Mouse (Mus musculus): ENCODE measurements around the gene Anks1.

Gene Anks1

GRCm38 (mm10) chr17:28088718-28089117, 179.6 kb downstream of the Anks1 start:
- TF ChIP-seq GATA4 (IDR thresholded peaks at IDR 0.05; ENCODE audit: insufficient replicate concordance, low read length) = no peak

GRCm38 (mm10) chr17:28092297-28092696, 183.2 kb downstream of the Anks1 start:
- TF ChIP-seq GATA4 (IDR thresholded peaks at IDR 0.05; ENCODE audit: insufficient replicate concordance, low read length) = no peak

DNA sequence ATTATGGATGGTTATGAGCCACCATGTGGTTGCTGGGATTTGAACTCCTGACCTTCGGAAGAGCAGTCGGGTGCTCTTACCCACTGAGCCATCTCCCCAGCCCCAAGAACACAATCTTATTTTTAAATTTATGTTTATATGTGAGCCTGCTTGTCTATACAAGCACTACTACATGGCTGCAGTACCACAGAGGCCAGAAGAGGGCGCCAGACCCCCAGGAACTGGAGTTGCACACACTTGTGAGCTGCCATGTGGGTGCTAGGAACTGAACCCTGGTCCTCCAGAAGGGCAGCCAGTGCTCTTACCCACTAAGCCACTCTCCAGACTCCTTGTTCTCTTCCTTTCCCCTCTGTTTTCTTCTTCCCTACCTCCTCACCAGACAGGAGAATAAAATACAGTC, 184.7 kb downstream of the Anks1 start:
- TF ChIP-seq GATA4 (IDR thresholded peaks at IDR 0.05; ENCODE audit: insufficient replicate concordance, low read length) = no peak

GRCm38 (mm10) chr17:28096418-28096817, 187.3 kb downstream of the Anks1 start:
- TF ChIP-seq GATA4 (IDR thresholded peaks at IDR 0.05; ENCODE audit: insufficient replicate concordance, low read length) = no peak

DNA sequence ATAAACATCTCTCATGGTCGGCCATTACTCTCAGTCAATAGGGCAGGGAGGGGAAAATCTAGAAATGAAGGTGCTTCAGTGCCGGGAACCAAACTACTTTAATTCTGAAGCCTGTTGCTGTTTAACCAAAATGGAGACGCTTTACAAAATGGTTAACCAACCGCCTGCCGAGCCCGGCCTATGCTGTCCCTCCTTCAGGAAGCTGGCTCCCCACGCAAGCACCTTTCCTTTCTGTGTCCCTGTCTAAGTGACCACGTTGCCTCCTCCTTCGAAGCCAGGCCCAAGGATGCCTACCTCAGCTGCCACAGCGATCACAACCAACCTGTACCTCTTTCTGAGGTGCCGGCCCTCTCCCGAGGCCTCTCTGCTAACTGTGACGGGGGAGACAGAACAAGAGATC, 188.2 kb downstream of the Anks1 start:
- TF ChIP-seq GATA4 (IDR thresholded peaks at IDR 0.05; ENCODE audit: insufficient replicate concordance, low read length) = no peak

DNA sequence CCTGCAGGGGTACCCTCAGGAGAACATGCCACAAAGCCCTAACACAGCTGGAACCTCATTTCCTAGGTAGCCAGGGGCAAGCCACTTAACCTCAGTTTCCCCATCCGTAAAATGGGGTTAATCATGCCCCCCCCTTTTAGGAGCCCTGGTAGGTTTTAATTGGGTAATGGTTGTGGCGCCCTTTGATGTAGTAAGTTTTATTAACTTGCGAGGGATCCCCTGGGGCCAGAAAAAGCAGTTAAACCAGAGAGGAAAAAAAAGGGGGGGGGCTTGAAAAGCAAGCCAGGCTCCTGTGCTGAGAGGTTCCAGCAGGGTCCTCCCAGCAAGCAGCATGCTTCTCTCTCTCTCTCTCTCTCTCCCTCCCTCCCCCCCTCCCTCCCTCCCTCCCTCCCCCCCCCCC, 190.0 kb downstream of the Anks1 start:
- TF ChIP-seq GATA4 (IDR thresholded peaks at IDR 0.05; ENCODE audit: insufficient replicate concordance, low read length) = no peak

DNA sequence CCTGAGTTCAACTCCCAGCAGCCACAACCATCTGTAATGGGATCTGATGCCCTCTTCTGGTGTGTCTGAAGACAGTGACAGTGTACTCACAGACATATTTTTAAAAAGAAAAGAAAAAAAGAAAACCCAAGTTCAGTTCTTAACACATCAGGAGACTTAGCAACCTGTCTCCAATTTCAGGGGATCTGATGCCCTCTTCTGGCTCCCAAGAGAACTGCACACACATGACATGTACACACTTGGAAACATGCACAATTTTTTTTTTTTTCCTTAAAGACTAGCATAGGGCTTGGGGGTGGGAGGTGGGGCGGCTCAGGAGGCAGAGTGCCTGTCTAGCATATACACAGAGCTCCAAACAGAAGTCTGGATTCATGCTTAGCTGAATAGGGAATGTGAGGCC, 191.6 kb downstream of the Anks1 start:
- no peak for TF ChIP-seq GATA4 (IDR thresholded peaks at IDR 0.05; ENCODE audit: insufficient replicate concordance, low read length)

GRCm38 (mm10) chr17:28101284-28101887, 192.3 kb downstream of the Anks1 start:
- TF ChIP-seq GATA4 (IDR thresholded peaks at IDR 0.05; ENCODE audit: insufficient replicate concordance, low read length) = no peak

GRCm38 (mm10) chr17:28101902-28102319, 192.8 kb downstream of the Anks1 start:
- no peak for TF ChIP-seq GATA4 (IDR thresholded peaks at IDR 0.05; ENCODE audit: insufficient replicate concordance, low read length)

GRCm38 (mm10) chr17:28104416-28104815, 195.3 kb downstream of the Anks1 start:
- no peak for TF ChIP-seq GATA4 (IDR thresholded peaks at IDR 0.05; ENCODE audit: insufficient replicate concordance, low read length)

- no peak for TF ChIP-seq GATA4 (IDR thresholded peaks at IDR 0.05; ENCODE audit: insufficient replicate concordance, low read length)
Observed at GRCm38 (mm10) chr17:28106352-28106751, 197.2 kb downstream of the Anks1 start.

DNA sequence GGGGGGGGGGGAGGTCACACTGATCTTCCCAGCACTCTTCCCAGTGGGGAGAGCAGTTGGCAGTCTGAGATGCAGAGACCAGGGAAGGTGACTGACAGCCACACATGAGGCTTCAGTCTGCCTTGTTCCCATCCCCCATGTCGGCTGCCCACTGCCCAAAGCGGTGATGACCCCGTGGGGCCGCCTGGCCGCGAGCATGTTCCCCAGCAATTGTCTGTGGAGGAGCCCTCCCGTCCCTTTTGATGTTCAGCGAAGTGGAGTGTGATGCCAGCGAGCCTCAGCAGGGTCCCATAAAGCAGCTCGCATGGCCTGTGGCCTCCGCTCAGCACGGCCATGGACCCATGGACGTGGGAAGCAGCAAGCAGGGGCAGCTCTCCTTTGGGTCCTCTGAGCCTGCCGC, 198.2 kb downstream of the Anks1 start:
- TF ChIP-seq GATA4 (IDR thresholded peaks at IDR 0.05; ENCODE audit: insufficient replicate concordance, low read length) = no peak

- TF ChIP-seq GATA4 (IDR thresholded peaks at IDR 0.05; ENCODE audit: insufficient replicate concordance, low read length) = no peak
Observed at GRCm38 (mm10) chr17:28112266-28112665, 203.2 kb downstream of the Anks1 start.
